ENCODE assay signal across 21 mouse cellular contexts in the genomic region with DNA sequence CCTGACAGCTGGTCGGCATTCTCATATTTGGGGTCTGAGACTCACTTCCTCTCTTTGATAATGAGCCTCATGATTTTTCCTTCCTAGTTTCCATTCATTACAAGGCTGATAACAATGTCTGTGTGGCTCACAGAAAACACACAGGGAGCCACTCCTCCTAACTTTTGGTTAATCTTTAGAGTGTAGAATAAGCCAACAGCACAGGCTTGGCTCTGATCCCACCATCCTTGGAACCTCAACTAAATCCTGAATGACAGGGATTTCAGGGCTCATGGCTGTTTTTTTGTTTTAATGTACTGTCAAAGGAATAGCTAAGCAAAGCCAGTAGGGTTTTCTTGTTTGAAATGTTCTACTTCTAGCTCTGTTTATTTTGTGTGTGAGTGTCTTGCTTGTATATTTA. TPM values are rescaled to one million over a fixed set of nuclear protein-coding genes. Genes with fewer than 3 reads are reported as not detected.
DNase-seq lines count a peak whose midpoint lies in the region; ATAC-seq and TF ChIP-seq lines count a peak whose summit lies in the region.
"Had no signal": no experiment of that assay in that cellular context is flagged by ENCODE, and none has a peak within 500 bp of the region (broad histone marks: within the 10 kb centered on the region; RNA-seq: fewer than 3 reads in every experiment).

No protein-coding gene starts in this region.

- H3K9ac ChIP-seq in kidney, embryonic 16.5 days (replicated peaks; ENCODE audit: low read length) = no peak overlapping the region
- H3K9ac ChIP-seq in MEL (ENCODE audit: control insufficient read depth, low read depth, low read length, poor library complexity, severe bottlenecking) = no peak overlapping the region
- H3K9ac ChIP-seq: embryonic facial prominence, embryonic 13.5 days; forebrain, embryonic 12.5 days; heart, embryonic 15.5 days; hindbrain, embryonic 14.5 days had no signal

- no peak for TF ChIP-seq RAD21 in MEL (IDR thresholded peaks at IDR 0.05; ENCODE audit: low read depth, low read length)

- peak; percentile 85 for DNase-seq in kidney, adult 2 months
- peak; percentile 46 for DNase-seq in MEL (ENCODE audit: low read depth, low spot score)
- DNase-seq in kidney, adult 9 months = peak; percentile 76
- peak; percentile 76 to 78 for DNase-seq in kidney, postnatal 36 days
- DNase-seq in gastrocnemius, postnatal 25 days = no peak
- DNase-seq: adrenal gland, adult 8-10 months; adrenal gland, postnatal 36 days; cerebellum, adult 11 months; cerebellum, adult 8-10 months; cerebellum, postnatal 14 days; gastrocnemius, postnatal 10 days; heart, adult 2 months had no signal

- H3K27me3 ChIP-seq in kidney, adult 2 months (replicated peaks; ENCODE audit: control insufficient read depth, insufficient read depth, low read length) = no peaks in the 10 kb centered on the region
- no peaks in the 10 kb centered on the region for H3K27me3 ChIP-seq in kidney, embryonic 16.5 days (ENCODE audit: insufficient read depth, low read length)
- no peaks in the 10 kb centered on the region for H3K27me3 ChIP-seq in MEL (ENCODE audit: control insufficient read depth in 1 of 2, insufficient read depth in 2 of 2, low read length in 2 of 2)
- H3K27me3 ChIP-seq: embryonic facial prominence, embryonic 13.5 days; forebrain, embryonic 12.5 days; heart, embryonic 15.5 days had no signal

- TF ChIP-seq CTCF in kidney, adult 2 months (conservative IDR thresholded peaks at IDR 0.05; ENCODE audit: insufficient read depth, insufficient read length, low read depth, low read length) = no peak
- no peak for TF ChIP-seq CTCF in MEL (IDR thresholded peaks at IDR 0.05 in 2 of 3, conservative IDR thresholded peaks at IDR 0.05 in 1 of 3; ENCODE audit: control insufficient read depth in 1 of 3, insufficient read depth in 1 of 3, low read depth in 2 of 3, low read length in 3 of 3, poor library complexity in 1 of 3, severe bottlenecking in 1 of 3)

- no peaks in the 10 kb centered on the region; the same call in none of the 2 replicates for H3K36me3 ChIP-seq in kidney, adult 2 months (ENCODE audit: control insufficient read depth, insufficient read depth, low read length)
- H3K36me3 ChIP-seq in kidney, embryonic 16.5 days (ENCODE audit: insufficient read depth, low read length) = peaks cover 32% of the 10 kb centered on the region
- H3K36me3 ChIP-seq in MEL (ENCODE audit: control insufficient read depth in 1 of 2, insufficient read depth in 2 of 2, low read length in 2 of 2) = peaks cover 2 to 8% of the 10 kb centered on the region in 2 experiments; a peak in 3 of 4 replicates

- no peak for ATAC-seq in kidney, embryonic 16.5 days (ENCODE audit: low FRiP score, low TSS enrichment)
- no peak for ATAC-seq in megakaryocyte progenitor cell, adult 5-6 weeks (replicated peaks; ENCODE audit: poor library complexity)
- ATAC-seq: forebrain, embryonic 16.5 days had no signal

- H3K9me3 ChIP-seq in kidney, embryonic 16.5 days (ENCODE audit: low read length) = no peaks in the 10 kb centered on the region
- H3K9me3 ChIP-seq in MEL (replicated peaks; ENCODE audit: insufficient read depth, low read length) = no peaks in the 10 kb centered on the region
- H3K9me3 ChIP-seq: embryonic facial prominence, embryonic 13.5 days; forebrain, embryonic 12.5 days; heart, embryonic 15.5 days; hindbrain, embryonic 10.5 days had no signal

- 0 out of 4 replicates have a peak, but pooled peaks of 1 of the 2 experiments have one; percentile 30 for TF ChIP-seq EP300 in MEL (IDR thresholded peaks at IDR 0.05; ENCODE audit: low read depth in 1 of 2, low read length in 2 of 2)

- H3K4me2 ChIP-seq in kidney, embryonic 16.5 days (replicated peaks; ENCODE audit: low read depth, low read length) = no peak overlapping the region
- H3K4me2 ChIP-seq: embryonic facial prominence, embryonic 13.5 days; forebrain, embryonic 12.5 days; heart, embryonic 11.5 days; heart, embryonic 15.5 days; hindbrain, embryonic 14.5 days had no signal

- no peak overlapping the region for H3K27ac ChIP-seq in kidney, adult 2 months (ENCODE audit: insufficient read depth, low read depth, low read length)
- no peak overlapping the region for H3K27ac ChIP-seq in kidney, embryonic 16.5 days (ENCODE audit: low read length)
- no peak overlapping the region for H3K27ac ChIP-seq in MEL (ENCODE audit: control insufficient read depth, low read depth, low read length)
- H3K27ac ChIP-seq: embryonic facial prominence, embryonic 13.5 days; forebrain, embryonic 12.5 days; heart, adult 2 months; heart, embryonic 15.5 days; hindbrain, embryonic 10.5 days; hindbrain, embryonic 14.5 days had no signal

- H3K4me1 ChIP-seq in kidney, adult 2 months (ENCODE audit: control insufficient read depth, insufficient read depth, low read length) = peaks cover 24% of the 10 kb centered on the region; the same call in 1 of the 2 replicates
- peaks cover 12% of the 10 kb centered on the region for H3K4me1 ChIP-seq in kidney, embryonic 16.5 days (ENCODE audit: insufficient read depth, low read length)
- H3K4me1 ChIP-seq in MEL (ENCODE audit: control insufficient read depth in 1 of 2, insufficient read depth in 2 of 2, low read length in 2 of 2) = peaks cover 6 to 12% of the 10 kb centered on the region in 2 experiments

- WGBS in kidney, adult 2 months = 32% methylated on average over 1 of the region's 1 CpGs
- 73% methylated on average over 1 of the region's 1 CpGs for WGBS in kidney, embryonic 16.5 days

- H3K79me2 ChIP-seq in MEL (ENCODE audit: control insufficient read depth, insufficient read depth, low read length, poor library complexity) = peaks cover 4% of the 10 kb centered on the region

- no peak overlapping the region for H3K4me3 ChIP-seq in kidney, adult 2 months (ENCODE audit: insufficient read depth, low read depth, low read length)
- H3K4me3 ChIP-seq in kidney, embryonic 16.5 days (ENCODE audit: low read length) = no peak overlapping the region
- no peak overlapping the region for H3K4me3 ChIP-seq in MEL (ENCODE audit: control insufficient read depth in 1 of 2, insufficient read depth in 1 of 2, low read depth in 2 of 2, low read length in 2 of 2)
- H3K4me3 ChIP-seq: embryonic facial prominence, embryonic 13.5 days; forebrain, embryonic 12.5 days; heart, adult 2 months; heart, embryonic 15.5 days; hindbrain, embryonic 10.5 days had no signal

- TF ChIP-seq POLR2A in kidney, adult 2 months (IDR thresholded peaks at IDR 0.05; ENCODE audit: low read depth, low read length) = no peak
- no peak for TF ChIP-seq POLR2A in MEL (IDR thresholded peaks at IDR 0.05; ENCODE audit: control insufficient read depth in 1 of 2, insufficient read depth in 1 of 2, low read depth in 1 of 2, low read length in 2 of 2, poor library complexity in 1 of 2)

TF ChIP-seq in MEL, 35 proteins besides CTCF, POLR2A, EP300 and RAD21:
- TF ChIP-seq USF1 (IDR thresholded peaks at IDR 0.05; ENCODE audit: low read depth, low read length) (no peak), E2F4 (IDR thresholded peaks at IDR 0.05; ENCODE audit: borderline replicate concordance, low read depth, low read length) (no peak), ZMIZ1 (IDR thresholded peaks at IDR 0.05; ENCODE audit: low read depth, low read length) (no peak), USF2 (IDR thresholded peaks at IDR 0.05; ENCODE audit: borderline replicate concordance in 1 of 2, insufficient read depth in 1 of 2, low read depth in 1 of 2, low read length in 2 of 2) (no peak)

RNA-seq across cellular contexts. Expression of a gene that starts 6.4 kb away (rescaled TPM):
- 13.3 and 19.6 TPM in 2 replicates for polyA plus RNA-seq in kidney, adult 2 months (2012; rRNA removed)
- polyA plus RNA-seq in kidney, embryonic 16.5 days (2015; fragmentation: Nextera tagmentation; extraction: Ambion mirVana) = 75.0 and 78.4 TPM in 2 replicates
- 62.3 and 66.5 TPM in 2 replicates for total RNA-seq in MEL (2012; rRNA removed)
- 10 to 100 TPM in 1 of 2 experiments, not detected in 1; 93.8 TPM for polyA plus RNA-seq in MEL (2012; ENCODE audit: insufficient read depth in 1 of 2, insufficient read length in 2 of 2, low read depth in 1 of 2, low replicate concordance in 2 of 2, missing spikeins in 1 of 2)
- total RNA-seq in gastrocnemius, postnatal 25 days (2021) = 100 to 1,000 TPM; 101 to 117 TPM
- 27.1 and 27.4 TPM in 2 replicates for total RNA-seq in megakaryocyte progenitor cell, adult 5-6 weeks (2015)
- total RNA-seq in megakaryocyte progenitor cell, adult 5-6 weeks (2017) = 69.9 and 111 TPM in 2 replicates

RNA-seq across cellular contexts. Expression of a gene that starts 10.5 kb away (rescaled TPM):
- 74.5 and 91.3 TPM in 2 replicates for polyA plus RNA-seq in kidney, adult 2 months (2012; rRNA removed)
- polyA plus RNA-seq in kidney, embryonic 16.5 days (2015; fragmentation: Nextera tagmentation; extraction: Ambion mirVana) = 13.8 and 28.9 TPM in 2 replicates
- total RNA-seq in MEL (2012; rRNA removed) = 10.1 and 18.7 TPM in 2 replicates
- polyA plus RNA-seq in MEL (2012; ENCODE audit: insufficient read depth in 1 of 2, insufficient read length in 2 of 2, low read depth in 1 of 2, low replicate concordance in 2 of 2, missing spikeins in 1 of 2) = 100 to 1,000 TPM in 1 of 2 experiments, not detected in 1; 137 TPM
- total RNA-seq in gastrocnemius, postnatal 25 days (2021) = 10 to 100 TPM in 1 of 2 experiments, 1 to 10 TPM in 1; 6.6 to 16.7 TPM
- 7.5 and 12.0 TPM in 2 replicates for total RNA-seq in megakaryocyte progenitor cell, adult 5-6 weeks (2015)
- 12.2 TPM in 1 of 2 replicates, not detected in the other for total RNA-seq in megakaryocyte progenitor cell, adult 5-6 weeks (2017)

RNA-seq across cellular contexts. Expression of a gene that starts 43.7 kb away (rescaled TPM):
- 184 and 186 TPM in 2 replicates for polyA plus RNA-seq in kidney, adult 2 months (2012; rRNA removed)
- 416 and 441 TPM in 2 replicates for polyA plus RNA-seq in kidney, embryonic 16.5 days (2015; fragmentation: Nextera tagmentation; extraction: Ambion mirVana)
- 96.6 and 119 TPM in 2 replicates for total RNA-seq in MEL (2012; rRNA removed)
- 100 to 1,000 TPM in 1 of 2 experiments, not detected in 1; 181 TPM for polyA plus RNA-seq in MEL (2012; ENCODE audit: insufficient read depth in 1 of 2, insufficient read length in 2 of 2, low read depth in 1 of 2, low replicate concordance in 2 of 2, missing spikeins in 1 of 2)
- 10 to 100 TPM; 39.5 to 77.7 TPM for total RNA-seq in gastrocnemius, postnatal 25 days (2021)
- total RNA-seq in megakaryocyte progenitor cell, adult 5-6 weeks (2015) = 540 and 612 TPM in 2 replicates
- total RNA-seq in megakaryocyte progenitor cell, adult 5-6 weeks (2017) = 427 and 442 TPM in 2 replicates

RNA-seq across cellular contexts. Expression of a gene that starts 55.8 kb away (rescaled TPM):
- polyA plus RNA-seq in kidney, adult 2 months (2012; rRNA removed) = 3.8 TPM in 2 replicates
- polyA plus RNA-seq in kidney, embryonic 16.5 days (2015; fragmentation: Nextera tagmentation; extraction: Ambion mirVana) = 4.1 and 6.8 TPM in 2 replicates
- total RNA-seq in MEL (2012; rRNA removed) = 12.6 and 13.0 TPM in 2 replicates
- polyA plus RNA-seq in MEL (2012; ENCODE audit: insufficient read depth in 1 of 2, insufficient read length in 2 of 2, low read depth in 1 of 2, low replicate concordance in 2 of 2, missing spikeins in 1 of 2) = 10 to 100 TPM; 18.7 to 32.8 TPM
- total RNA-seq in gastrocnemius, postnatal 25 days (2021) = 1 to 10 TPM; 2.9 to 3.6 TPM
- total RNA-seq in megakaryocyte progenitor cell, adult 5-6 weeks (2015) = 9.4 and 10.6 TPM in 2 replicates
- 4.6 and 5.5 TPM in 2 replicates for total RNA-seq in megakaryocyte progenitor cell, adult 5-6 weeks (2017)
